Mouse (Mus musculus) right cerebral cortex, postnatal 36 days (tissue): ENCODE measurements at regions not wholly inside any gene's neighbourhood (a gene's known extent, or its start where the extent isn't known, plus 50 kb on each side); places are given as distances from the start of the nearest gene placed in this dataset.

Experiments
- DNase-seq, 2 experiments: peaks; one replicate each; pipeline ENCODE4 v3.0.0; 2022; ENCODE audit warnings: low spot score in 2 of 2, mixed read lengths in 1 of 2

- DNase-seq = no peak
Measured at GRCm38 (mm10) chr1:185091816-185092558, 92.6 kb upstream of the Mark1 start.

- DNase-seq = no peak
Measured at GRCm38 (mm10) chr1:185089196-185089595, 89.8 kb upstream of the Mark1 start.

- no peak for DNase-seq
Measured at GRCm38 (mm10) chr1:185083191-185083590, 83.8 kb upstream of the Mark1 start.

- no peak for DNase-seq
Measured at GRCm38 (mm10) chr1:185080118-185080517, 80.7 kb upstream of the Mark1 start.

- DNase-seq = no peak
Measured at GRCm38 (mm10) chr1:185079331-185079880, 80.0 kb upstream of the Mark1 start.

- no peak for DNase-seq
Measured at GRCm38 (mm10) chr1:185074001-185074400, 74.6 kb upstream of the Mark1 start.

- DNase-seq = no peak
Measured at GRCm38 (mm10) chr1:185072766-185073165, 73.4 kb upstream of the Mark1 start.

- DNase-seq = no peak
Measured at GRCm38 (mm10) chr1:185071566-185071965, 72.2 kb upstream of the Mark1 start.

GRCm38 (mm10) chr1:185070853-185071149 is 71.4 kb upstream of the Mark1 start:
- DNase-seq = no peak

- DNase-seq = peak; percentile 5 to 23
Measured at GRCm38 (mm10) chr1:185070062-185070852, 70.9 kb upstream of the Mark1 start.

GRCm38 (mm10) chr1:185068136-185068535 is 68.8 kb upstream of the Mark1 start:
- DNase-seq = no peak

- no peak for DNase-seq
Measured at GRCm38 (mm10) chr1:185067661-185068060, 68.3 kb upstream of the Mark1 start.

- DNase-seq = no peak
Measured at GRCm38 (mm10) chr1:185065056-185065455, 65.7 kb upstream of the Mark1 start.

GRCm38 (mm10) chr1:185062103-185062502 is 62.7 kb upstream of the Mark1 start:
- no peak for DNase-seq

- DNase-seq = no peak
Measured at GRCm38 (mm10) chr1:185057443-185057842, 58.1 kb upstream of the Mark1 start.

GRCm38 (mm10) chr1:185052700-185053099 is 53.3 kb upstream of the Mark1 start:
- no peak for DNase-seq

- no peak for DNase-seq
Measured at GRCm38 (mm10) chr1:185049980-185050379, 50.6 kb upstream of the Mark1 start.
